Mouse (Mus musculus) liver, embryonic 14.5 days (tissue): ENCODE measurements around the gene Traf3ip3.

Experiments used
- CTCF ChIP-seq: IDR thresholded peaks from 2 replicates; pipeline ENCODE4 v1.5.1; 2016; ENCODE audit warnings: antibody characterized with exemption, low read depth, control low read depth
- EP300 ChIP-seq: IDR thresholded peaks from 2 replicates; pipeline ENCODE4 v1.6.1; 2016; ENCODE audit warnings: antibody characterized with exemption, low read depth

DNA sequence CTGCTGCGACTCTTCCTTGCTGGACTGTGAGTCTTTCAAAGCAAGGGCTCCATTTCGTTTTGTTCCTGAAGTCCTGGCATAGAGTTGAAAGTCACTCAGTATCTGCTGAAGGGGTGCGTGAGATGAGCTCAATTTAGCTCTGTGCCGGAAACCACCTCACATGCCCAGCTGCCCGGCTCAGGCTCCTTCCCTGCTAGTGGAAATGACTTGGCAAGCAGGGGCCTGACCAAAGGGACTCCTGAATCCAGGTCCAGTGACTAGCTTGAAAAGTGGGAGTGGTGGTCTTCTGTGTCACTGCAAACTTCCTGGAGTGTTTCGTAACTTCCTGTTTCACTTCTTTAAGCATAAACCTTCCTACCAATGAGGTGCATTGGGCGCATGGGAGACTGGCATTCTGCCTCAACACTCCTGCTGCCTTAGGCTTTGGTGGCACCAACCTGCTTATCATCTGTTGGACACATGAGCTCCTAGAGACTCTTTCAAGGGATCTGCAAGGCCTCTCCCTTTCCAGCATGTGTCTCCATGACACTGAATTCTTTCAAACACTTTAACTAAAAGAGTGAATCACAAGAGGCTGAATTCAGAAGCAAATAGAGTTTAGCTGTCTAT lies 9.7 kb downstream of the Traf3ip3 start:
- TF ChIP-seq CTCF: no peak
- TF ChIP-seq EP300: no peak
